Mouse (Mus musculus) embryo, embryonic 10 days (tissue): ENCODE measurements at regions not wholly inside any gene's neighbourhood (a gene's known extent, or its start where the extent isn't known, plus 50 kb on each side); places are given as distances from the start of the nearest gene placed in this dataset.
A peak's percentile ranks its signal among the peaks of the same experiment; 100 is the strongest.

Source experiments
- DNase-seq: peaks from one replicate; pipeline ENCODE4 v3.0.0-alpha.2; 2015; ENCODE audit warnings: low spot score

DNA sequence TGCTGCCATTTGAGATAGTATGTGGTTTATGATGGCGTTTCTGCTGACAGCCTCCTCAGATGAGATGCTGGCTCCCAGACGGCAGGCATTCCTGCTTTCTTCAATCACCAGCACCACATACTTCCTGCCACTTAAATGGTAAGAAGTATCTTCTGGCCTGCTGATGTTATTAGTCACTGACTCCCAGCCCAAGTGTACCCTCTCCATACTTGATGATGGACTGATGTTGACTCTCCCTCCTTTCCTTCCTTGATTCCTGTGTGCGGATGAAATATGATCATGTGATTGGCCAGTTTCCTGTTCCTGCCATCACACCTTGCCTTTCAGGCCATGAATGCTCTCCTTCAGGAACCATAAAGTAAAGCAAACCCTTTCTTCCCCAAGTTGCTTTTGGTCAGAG, 50.8 kb upstream of the Rpl10-ps3 start:
- DNase-seq: no peak

DNA sequence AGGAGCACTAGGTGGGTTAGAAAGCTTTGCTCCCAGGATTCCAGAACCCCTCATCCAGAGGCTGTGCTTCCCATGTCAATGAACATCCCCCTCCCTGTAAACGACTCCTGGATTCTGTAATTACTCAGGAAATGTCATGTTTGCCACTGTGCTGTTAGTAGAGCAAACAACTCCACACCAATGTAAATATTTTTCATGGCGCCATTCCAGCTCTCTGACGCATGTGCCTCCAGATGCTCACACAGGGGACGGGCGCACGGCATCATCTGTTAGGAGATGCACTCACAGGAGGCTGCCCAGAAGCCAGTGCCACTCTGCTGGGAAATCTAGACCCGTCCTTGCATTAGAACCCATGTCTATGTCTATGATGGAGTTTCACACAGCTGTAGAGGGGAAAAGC, 51.3 kb upstream of the Rpl10-ps3 start:
- no peak for DNase-seq

DNA sequence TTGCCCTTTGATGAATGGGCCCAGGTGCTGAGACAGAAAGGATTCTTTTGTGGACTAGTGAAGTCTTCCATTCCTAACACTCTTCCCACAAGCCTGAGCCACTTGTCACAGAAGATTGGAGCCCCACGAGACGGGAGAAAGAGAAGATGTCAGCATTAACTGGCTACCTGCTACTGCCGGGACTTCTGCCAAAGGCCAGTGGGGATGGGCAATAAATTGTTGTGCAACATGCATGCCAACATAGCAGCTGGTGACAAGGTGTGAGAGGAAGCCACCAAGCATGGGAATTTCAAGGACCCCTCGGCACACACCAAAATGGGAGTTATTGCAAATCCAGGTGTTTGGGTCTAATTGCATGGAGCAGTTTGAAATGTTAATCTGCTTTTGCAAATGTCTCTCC, 63.6 kb upstream of the Rpl10-ps3 start:
- no peak for DNase-seq

DNA sequence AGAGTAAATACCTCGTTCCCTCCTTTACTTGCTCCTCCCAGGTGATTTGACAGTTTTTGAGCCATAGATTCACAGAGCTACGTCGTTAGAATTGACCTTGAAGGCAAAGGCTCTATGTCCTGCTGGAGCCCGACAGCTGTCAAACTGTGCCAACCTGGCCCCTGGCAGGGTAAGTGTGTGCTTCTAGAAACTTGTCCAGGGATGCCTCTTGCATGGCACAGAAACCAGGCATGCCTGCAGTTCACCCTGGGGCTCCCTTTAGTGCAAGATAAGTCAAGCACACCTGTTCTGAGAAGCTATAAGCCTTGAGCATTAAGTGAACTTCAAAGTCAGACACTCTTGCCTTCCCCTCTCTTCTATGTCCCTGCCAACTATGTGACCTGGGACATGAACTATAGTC, 64.1 kb upstream of the Rpl10-ps3 start:
- DNase-seq: no peak

DNA sequence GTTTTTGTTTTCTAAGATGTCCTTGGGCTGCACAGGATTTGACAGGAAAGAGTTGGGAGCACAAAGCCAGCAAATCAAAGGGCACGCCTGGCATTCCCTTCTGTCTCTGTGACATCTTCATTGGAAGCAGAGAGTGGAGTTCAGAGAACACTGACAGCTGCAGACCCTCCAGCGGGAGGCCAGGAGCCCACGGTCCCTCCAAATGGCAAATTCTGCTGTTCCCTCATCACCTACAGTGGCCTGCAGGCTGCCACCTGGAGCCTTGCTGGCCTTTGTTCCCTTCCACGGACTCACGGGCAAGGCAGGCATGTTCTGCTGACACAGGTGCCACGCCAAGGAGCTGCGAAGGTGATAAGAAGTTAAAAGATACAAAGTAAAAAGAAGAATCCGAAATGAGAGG, 68.2 kb upstream of the Rpl10-ps3 start:
- no peak for DNase-seq

DNA sequence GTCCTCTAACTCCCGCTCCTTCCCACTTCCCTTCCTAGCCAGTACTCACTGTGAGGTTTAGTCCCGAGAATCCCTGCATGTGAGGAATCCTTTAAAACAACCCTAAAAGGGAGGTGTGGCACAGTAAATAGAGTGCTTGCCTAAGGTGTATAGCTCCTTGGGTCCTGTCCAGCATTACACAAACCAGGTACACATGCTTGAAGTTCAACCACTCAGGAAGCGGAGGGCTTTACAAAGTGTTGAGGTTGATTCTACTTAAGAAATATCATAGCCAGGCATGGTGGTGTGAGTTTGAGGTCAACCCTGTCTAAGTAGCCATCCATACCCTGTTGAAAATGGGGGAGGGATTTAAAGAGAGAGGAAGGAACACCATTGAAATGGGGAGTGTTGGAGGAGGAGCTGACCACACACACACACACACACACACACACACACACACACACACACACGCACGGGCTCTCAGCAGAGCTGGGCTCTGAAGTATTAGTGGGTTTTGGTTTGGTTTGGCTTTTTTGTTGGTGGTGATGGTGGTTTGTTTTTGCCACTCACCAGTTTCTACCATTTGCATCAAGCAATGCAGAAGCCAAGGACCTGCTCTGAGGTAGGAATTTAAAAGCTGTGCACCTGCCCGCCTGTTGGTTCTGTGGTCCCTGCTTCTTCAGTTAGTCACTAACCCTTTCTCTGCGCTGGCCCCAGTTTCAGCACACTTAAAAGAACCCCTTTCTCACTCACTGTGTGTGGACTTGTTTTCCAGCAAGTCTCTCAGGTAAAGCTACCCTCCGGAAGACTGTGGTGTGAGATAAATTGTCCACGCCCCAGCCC, 69.0 kb upstream of the Rpl10-ps3 start:
- DNase-seq: no peak

DNA sequence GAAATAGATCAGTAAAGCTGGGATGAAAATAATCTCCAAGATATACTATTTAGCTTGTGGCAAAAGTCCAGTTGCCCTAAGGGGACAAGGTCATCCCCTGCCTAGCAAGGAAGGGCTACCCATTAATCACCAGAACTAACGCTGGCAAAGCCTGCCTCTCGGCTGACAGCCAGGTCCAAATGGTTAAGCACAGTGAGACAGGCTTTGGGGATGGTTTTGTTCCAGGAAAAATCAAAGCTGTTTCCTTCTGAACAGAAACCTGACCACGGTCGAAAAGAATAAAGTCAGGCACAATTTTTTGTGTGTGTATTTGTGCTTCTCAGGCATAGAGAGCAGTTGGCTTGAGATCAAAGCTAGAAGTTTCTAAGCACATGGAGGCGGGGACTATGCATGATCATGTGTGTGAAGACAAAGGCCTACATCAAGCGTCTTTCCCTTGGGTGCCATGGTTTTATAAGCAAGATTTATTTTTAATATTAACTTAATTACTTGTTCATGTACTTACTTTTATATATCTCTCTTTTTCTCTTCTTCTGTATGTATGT, 70.1 kb upstream of the Rpl10-ps3 start:
- DNase-seq: no peak

DNA sequence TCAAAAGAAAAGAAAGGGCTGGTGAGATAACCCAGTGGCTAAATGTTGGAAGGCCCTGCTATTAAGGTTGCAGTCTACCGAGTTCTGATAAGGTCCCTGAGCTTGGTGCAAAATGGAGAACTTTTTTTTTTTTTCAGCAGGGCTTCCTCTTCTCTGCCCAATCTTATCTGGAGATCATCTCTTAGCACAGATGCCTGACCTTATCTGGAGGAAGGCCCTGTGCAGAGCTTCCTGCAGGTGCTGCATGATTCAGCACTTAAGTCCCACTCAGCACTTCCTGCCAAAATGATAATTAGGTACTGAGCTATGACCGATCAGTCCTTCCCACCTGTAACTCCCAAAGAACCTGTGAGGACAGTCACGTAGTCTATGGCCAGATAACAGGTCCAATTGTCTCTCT, 71.9 kb upstream of the Rpl10-ps3 start:
- DNase-seq: no peak

DNA sequence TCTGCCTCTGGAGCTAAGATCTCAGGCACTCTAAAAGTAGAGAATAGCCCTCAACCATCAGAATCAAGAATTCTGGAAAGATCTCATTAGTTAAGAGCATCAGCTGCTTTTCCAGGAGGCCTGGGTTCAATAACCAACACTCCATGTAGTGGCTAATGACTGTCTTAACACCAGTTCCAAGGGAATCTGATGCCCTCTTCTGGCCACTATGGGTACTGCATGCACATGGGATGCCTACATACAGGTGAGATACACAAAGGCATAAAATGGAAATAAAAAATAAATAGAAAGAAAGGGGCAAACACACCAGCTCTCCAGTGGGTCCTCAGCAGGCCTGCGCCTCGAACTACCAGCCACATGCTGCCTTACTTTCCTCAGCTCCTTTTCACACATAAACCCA, 73.3 kb upstream of the Plet1 start:
- DNase-seq: peak; percentile 41

DNA sequence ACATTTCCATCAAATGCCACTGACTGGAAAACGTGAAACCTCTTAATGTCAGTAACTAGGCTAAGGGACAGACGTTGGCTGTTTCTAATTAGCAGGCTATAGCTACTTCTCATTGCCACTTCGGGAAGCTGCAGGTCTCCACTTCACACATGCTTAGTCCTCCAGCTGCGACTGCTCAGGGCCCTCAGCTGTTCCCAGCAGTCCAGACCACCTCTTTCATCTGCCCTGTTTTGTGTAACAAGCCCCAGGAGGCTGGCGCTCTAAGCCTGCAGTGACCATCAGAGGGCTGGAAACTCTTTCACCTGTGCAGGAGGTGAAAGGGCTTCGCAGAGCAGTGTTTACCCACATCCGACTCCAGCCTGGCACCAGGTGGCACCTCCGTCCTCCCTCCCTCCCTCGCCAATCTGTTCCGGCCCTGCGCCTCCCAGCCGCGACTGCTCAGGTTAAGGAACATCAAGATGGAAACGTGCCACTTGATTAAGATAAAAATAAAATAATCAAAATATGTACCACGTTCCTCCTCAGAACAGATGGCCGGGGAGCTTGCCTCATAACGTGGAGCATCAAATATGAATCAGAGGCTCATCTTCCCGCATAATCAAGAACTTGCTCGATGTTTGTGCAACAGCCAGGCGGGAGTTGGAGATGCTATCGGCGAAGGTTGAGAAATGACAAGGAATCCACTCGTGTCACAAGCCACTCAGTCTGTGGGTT, 72.6 kb upstream of the Plet1 start:
- no peak for DNase-seq

DNA sequence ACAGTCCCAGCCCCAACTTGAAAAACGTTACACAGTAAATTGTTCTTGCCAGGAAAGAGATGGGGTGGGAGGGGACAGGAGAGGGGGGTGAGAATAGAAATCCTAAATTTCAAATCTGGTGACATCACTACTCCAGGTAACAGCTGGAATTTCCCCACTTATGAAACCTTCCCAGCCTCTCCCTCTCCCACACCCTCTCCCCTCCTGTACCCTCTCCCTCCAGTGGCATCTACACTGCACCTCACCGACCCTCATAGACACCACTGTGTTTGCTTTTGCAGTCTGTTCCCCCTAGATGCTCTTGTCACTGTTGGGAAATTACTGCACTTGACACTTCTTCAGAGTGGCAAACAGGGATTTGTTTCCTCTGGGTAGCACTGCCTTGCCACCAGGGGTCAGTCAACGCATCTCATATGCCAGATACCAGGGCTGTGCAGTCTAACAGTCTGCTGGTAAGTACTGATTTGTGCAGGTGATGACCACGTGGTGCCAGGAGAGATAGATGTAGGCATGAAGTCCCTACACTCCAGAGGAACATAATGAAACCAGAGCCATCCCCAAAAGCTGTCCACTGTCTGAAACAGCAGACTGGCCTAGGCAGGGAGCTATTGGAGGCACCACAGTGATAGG, 68.3 kb upstream of the Plet1 start:
- peak; percentile 47 for DNase-seq

DNA sequence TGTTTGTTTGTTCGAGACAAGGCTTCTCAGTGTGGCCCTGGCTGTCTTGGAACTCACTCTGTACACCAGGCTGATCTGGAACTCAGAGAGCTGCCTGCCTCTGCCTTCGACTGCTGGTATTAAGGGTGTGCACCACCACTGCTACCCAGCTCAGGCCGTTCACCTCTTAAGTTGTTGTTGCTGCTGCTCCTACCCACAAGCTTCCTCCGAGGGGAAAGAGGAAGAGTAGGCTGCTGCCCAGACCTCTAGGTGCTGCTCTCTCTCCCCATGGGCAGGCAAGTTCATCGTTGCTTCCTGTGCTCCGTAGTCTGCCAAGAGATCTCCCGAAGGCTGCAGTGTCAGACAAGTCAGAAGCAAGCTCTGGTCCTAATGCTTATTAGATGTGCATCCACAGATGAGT, 64.2 kb upstream of the Plet1 start:
- DNase-seq: no peak

DNA sequence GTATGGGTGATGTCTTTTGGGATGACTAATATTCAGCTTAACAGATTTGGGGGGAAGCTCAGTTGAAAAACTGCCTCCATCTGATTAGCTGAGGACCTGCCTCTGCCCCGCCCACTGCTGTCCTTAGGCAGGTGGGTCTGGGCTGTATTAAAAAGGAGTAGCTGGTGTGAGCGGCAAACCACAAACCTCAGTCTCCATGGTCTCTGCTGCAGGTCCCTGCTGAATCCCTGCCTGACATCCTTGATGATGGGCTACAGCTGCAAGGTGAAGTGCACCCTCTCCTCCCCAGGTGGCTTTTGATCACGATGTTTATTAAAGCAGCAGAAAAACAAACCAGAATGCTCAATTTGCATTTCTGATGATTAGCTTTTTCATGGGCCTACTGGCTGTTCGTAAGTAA, 60.8 kb upstream of the Plet1 start:
- DNase-seq: no peak

DNA sequence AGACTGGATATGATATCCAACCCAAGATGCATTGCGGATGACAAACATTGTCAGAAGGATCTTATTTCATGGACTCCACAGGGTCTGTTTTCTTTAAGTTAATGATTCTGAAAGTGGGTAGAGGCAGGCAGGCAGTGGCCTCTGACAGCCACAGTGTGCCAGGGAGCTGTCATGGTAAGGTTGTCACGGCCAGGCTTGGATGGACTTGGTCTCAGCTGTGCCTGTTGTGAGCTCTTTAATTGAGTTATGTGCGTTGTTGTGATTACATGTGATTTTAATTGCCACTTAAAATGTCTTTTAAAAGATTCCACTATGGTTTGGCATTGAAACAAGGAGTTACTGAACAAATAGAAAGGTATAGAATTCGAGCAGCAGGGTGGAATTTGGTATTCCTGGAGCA, 60.3 kb upstream of the Plet1 start:
- no peak for DNase-seq

DNA sequence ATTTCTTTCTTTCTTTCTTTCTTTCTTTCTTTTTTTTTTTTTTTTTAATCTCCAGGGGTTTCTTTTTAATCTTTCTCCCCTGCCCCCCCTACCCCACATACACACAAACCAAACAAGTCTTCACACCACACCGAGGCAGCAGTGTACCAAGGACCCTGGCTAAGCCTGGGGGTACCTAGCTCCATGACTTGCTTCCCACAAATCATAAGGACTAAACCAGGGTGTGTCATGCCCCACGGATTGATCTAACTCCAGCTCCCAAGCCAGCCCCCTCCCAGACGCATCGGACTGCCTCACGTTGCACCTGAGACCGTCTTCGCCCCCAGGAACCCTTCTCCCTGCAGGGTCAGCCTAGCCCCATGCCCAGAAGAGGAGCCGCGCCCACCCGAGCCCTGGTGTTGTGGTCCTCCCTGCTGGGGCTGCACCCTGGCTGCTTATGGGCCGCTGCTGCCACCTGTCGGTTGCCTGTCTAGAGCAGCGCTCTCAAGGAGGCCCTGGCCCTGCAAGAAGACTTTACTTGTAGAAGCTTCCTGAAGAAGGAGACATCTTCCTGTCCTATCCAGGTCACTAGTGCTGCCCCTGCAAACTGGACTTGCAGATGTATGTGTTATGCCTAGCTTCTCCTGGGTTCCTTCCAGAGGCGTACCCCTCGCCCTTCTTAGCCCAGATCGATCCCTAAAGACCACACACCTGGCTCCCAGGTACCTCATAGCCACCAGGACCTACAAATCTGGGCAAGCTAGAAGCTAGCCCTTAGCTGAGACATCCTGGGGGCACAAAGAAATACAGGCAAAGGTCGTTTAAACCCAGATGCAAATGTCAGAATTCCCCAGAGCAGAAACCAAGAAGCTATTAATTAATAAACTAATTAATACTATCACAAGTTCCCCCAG, 56.2 kb upstream of the Plet1 start:
- DNase-seq: peak; percentile 87

DNA sequence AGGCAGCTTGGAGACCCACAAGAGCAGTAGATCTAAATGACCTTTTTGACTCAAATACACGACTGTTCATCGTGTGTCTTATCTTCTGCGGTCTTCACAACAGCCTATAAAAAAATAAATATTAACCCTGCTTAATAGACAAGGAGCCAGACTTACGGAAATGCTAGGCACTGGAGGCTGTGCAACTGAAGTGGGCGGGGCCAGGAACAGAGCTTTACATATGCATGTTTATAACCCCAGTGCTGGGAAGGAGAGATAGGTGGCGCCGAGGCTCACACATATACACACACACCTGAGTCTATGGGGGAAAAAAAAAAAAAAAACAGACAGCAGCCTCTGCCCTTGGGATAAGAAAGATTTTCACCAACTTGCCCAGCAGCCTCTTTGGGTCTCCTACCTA, 55.6 kb upstream of the Plet1 start:
- no peak for DNase-seq

DNA sequence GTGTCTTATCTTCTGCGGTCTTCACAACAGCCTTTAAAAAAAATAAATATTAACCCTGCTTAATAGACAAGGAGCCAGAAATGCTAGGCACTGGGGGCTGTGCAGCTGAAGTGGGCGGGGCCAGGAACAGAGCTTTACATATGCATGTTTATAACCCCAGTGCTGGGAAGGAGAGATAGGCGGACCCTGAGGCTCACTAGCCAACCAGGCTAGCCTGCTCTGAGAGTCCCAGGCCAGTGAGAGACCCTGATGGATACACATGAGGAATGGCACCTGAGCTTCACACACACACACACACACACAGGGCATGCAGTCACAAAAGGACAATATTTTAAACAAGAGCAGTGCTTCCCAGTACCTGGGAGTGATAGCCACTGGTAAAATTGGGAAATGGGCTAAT, 54.1 kb upstream of the Plet1 start:
- DNase-seq: no peak

DNA sequence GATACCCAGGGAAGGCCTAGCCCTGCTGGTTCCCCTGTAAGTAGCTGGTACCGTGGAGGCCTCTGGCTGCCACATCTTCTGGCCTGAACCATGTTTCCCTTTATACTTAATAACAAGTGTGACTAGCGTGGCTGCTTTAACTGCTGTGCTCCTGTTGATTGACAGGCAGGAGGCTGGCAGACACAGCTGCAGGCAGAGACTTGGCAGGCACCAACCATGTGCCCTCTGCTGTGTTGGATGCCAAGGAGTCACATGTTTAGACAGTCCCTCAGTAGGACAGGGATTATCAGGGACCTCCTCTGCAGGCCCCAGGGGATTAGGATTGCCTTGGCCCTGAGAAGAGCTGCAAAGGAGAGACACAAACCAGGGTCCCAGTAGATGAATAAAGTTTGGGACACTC, 53.6 kb upstream of the Plet1 start:
- DNase-seq: no peak

DNA sequence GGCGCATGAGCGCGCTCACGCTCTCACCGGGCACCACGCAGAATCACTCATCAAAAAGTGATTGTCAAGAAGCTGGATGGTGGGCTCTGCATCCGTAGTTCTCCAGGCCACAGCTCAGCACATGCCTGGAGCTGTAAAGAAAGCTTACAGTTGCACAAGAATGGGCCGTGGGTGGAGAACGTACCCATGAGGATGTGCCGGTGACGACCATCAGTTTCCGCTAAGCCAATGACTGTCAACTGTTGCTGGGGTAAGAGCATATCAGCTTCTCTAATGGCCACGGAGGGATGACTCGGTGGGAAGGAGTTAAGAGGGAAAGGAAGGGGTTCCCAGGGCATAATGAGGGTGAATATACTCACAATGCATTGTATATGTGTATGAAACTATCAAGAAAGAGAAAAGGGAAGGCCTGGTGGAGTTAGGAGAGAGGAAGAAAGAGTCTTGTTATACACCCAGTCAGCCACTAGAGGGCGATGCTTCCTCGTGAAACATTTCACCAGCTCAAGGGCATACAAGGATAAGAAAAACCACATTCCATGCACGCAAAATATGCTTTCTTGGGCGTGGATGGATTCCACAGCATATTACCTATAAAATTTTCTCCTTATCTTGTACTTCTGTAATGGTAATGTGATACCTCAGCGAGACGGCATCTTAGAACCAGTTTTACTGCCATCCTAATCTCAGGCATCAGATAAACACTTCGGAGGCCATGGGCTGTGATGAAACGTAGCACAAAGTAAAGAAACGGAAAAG, 50.4 kb upstream of the Plet1 start:
- DNase-seq: peak; percentile 83
